Mouse (Mus musculus): ENCODE measurements at regions not wholly inside any gene's neighbourhood (a gene's known extent, or its start where the extent isn't known, plus 50 kb on each side); places are given as distances from the start of the nearest gene placed in this dataset.

DNA sequence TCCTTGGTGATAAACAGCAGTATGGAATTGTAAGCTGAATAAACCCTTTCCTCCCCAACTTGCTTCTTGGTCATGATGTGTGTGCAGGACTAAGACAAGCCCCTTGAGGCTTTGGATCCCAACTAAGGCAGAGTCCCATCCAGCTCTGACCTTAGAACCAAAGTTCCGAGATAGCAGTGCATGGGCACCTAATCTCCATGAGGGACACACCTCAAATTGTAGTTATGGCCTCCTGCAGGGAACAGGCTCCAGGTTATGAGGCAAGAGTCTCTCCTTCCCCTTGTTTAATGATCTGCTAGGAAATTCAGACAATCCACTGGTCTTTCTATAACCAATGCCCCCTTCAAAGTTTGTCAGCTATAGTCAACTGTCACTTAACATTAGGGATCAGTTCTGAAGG, 96.9 kb downstream of the Zfp36l1 start:
- DNase-seq (ENCODE audit: low read depth), result no peak
- TF ChIP-seq POLR2A (IDR thresholded peaks at IDR 0.05; ENCODE audit: borderline replicate concordance, extremely low read depth, insufficient read depth, insufficient read length, poor library complexity, severe bottlenecking), result no peak
- TF ChIP-seq CTCF (IDR thresholded peaks at IDR 0.05; ENCODE audit: borderline replicate concordance, extremely low read depth, insufficient read depth, insufficient read length), result no peak

DNA sequence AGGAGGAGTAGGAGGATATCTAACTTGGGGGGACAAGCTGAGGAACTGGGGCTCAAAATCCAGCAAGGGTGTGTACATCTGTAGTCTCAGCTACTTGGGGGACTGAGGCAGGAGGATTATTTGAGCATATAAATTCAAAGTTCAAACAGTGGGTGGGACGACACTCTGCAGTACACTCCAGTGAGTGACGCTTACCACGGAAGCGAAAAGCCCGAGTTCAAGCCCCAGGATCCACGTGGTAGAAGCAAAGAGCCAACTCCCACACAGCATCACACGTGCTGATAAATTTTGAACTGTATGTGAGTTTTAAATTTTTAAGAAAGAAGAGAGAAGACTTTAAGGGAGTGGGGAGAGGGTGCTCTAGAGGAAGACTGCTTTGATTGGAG, 98.2 kb downstream of the Zfp36l1 start:
- TF ChIP-seq POLR2A (IDR thresholded peaks at IDR 0.05; ENCODE audit: borderline replicate concordance, extremely low read depth, insufficient read depth, insufficient read length, poor library complexity, severe bottlenecking) (no peak), CTCF (IDR thresholded peaks at IDR 0.05; ENCODE audit: borderline replicate concordance, extremely low read depth, insufficient read depth, insufficient read length) (no peak)
- no peak for DNase-seq (ENCODE audit: low read depth)

DNA sequence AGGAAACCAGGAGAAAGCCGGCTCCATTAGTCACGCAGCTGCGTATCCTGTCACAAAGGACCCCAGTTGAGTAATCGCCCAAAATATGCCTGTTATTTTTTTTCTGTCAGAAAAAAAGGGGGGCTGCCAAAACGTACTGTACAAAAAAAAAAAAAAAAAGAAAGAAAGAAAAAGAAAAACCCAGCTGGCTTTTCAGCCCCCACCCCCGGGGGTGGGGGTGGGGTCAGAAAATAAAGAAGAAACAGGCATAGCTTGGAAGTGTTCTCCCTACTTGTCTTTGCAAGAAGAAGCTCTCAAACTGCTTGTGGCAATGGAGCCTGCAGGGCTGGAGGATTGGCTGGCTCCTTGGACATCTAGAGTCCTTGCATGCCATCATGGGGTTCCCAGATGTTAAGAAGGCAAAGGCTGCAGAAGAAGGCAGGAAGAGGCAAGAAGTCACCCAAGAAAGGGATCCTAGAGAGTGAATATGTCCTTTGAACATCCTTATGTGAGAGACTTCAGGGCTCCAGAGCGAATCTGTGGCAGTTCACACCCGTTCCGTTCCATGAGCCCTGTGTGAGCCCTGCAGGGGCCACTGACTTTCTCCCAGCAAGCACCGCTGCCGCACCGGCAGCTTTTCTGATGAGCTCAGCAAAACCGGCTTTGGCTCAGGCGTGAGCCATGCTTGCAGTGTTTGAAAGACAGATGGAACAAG, 98.8 kb downstream of the Zfp36l1 start:
- TF ChIP-seq CTCF (IDR thresholded peaks at IDR 0.05; ENCODE audit: borderline replicate concordance, extremely low read depth, insufficient read depth, insufficient read length), result no peak
- no peak for TF ChIP-seq POLR2A (IDR thresholded peaks at IDR 0.05; ENCODE audit: borderline replicate concordance, extremely low read depth, insufficient read depth, insufficient read length, poor library complexity, severe bottlenecking)
- DNase-seq (ENCODE audit: low read depth), result peak; percentile 84

DNA sequence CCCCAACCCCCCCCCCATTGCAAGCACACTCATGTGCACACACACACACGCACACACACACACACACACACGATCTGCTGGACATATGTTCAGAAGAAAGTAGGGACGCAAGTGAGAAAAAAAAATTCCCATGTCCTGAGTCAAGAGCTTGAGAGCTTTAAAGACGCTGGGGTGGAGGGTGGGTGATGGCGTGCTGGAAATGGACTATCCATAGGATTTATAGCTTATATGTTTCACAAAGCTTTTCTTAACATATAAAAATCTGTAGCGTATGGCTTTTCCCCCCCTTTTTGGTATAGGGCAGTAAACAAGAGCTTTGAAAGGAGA, 99.3 kb downstream of the Zfp36l1 start:
- no peak for DNase-seq (ENCODE audit: low read depth)
- TF ChIP-seq CTCF (IDR thresholded peaks at IDR 0.05; ENCODE audit: borderline replicate concordance, extremely low read depth, insufficient read depth, insufficient read length), result no peak
- TF ChIP-seq POLR2A (IDR thresholded peaks at IDR 0.05; ENCODE audit: borderline replicate concordance, extremely low read depth, insufficient read depth, insufficient read length, poor library complexity, severe bottlenecking), result no peak

DNA sequence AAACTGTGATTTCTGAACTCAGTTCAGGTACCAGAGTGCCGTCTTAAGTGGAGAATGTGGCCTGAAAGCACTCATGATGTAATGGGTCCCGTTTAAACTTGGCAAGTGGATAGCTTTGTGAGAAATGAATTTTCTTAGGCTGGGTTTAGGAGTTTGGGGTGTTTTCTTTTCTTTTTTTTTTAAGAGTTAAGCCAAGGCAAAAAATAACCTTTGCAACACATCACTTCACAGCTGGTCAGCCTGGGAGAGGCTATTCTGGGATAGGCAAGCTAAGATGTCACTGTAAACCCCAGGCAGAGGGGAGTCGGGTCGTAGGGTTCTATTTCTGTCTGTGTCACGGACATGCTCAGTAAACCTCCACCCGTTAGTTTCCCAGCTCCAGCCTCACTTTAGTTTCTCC, 100.9 kb downstream of the Zfp36l1 start:
- no peak for DNase-seq (ENCODE audit: low read depth)
- TF ChIP-seq CTCF (IDR thresholded peaks at IDR 0.05; ENCODE audit: borderline replicate concordance, extremely low read depth, insufficient read depth, insufficient read length) (no peak), POLR2A (IDR thresholded peaks at IDR 0.05; ENCODE audit: borderline replicate concordance, extremely low read depth, insufficient read depth, insufficient read length, poor library complexity, severe bottlenecking) (no peak)

DNA sequence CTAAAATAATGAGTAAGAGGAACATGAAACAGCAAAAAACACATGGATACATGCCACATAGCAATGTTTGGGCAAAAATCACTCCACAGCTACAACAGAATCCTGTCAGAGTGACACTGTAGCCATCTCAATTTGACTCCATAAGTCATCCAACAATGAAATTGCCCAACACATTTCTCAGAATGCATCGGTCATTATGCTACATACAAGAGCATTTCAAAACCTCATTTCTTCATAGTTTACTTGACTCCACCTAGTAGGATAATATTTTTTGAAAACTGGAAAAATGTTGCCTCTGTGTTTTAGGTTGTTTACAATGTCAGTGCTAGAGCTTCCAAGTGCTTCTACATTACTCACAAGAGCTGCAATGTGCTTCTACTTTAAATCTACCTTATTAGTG, 101.9 kb downstream of the Zfp36l1 start:
- TF ChIP-seq POLR2A (IDR thresholded peaks at IDR 0.05; ENCODE audit: borderline replicate concordance, extremely low read depth, insufficient read depth, insufficient read length, poor library complexity, severe bottlenecking) (no peak), CTCF (IDR thresholded peaks at IDR 0.05; ENCODE audit: borderline replicate concordance, extremely low read depth, insufficient read depth, insufficient read length) (no peak)
- DNase-seq (ENCODE audit: low read depth), result no peak

DNA sequence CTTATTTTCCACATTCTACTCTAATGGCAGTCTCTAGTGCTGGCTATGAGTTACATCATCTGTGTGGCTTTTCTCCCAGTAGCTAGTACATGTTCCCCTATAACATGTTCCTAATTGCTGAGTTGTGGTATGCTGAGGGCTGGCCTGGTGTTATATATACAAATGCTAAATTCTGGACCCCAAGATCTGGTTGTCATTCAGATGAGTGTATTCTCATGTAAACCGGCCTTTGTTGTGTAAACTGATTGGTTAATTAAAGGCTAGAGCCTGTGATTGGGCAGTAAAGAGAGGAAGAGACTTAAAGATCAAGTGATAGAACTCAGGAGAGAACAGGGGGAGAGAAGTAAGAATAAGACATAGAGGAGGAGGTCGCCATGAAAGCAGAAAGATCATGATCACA, 102.6 kb downstream of the Zfp36l1 start:
- TF ChIP-seq CTCF (IDR thresholded peaks at IDR 0.05; ENCODE audit: borderline replicate concordance, extremely low read depth, insufficient read depth, insufficient read length) (no peak), POLR2A (IDR thresholded peaks at IDR 0.05; ENCODE audit: borderline replicate concordance, extremely low read depth, insufficient read depth, insufficient read length, poor library complexity, severe bottlenecking) (no peak)

DNA sequence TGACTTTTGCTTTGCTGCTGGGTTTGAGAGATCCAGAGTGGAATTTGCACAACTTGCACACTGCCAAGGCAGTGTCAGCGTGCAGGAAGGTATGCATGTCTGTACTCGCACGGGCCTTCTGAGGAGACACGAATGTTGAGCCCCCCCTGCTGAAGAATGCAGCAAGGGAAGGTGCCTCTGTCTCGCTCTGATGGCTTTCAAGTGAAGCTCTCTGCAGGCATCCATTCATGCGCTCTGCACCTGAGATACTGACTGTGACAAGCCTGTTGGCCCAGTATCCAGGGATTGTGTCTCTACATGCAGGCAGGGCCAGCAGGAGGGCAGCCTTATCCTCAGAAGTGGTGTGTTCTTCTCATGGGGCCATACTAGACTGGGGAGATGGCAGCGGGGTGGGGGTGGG, 105.0 kb downstream of the Zfp36l1 start:
- DNase-seq (ENCODE audit: low read depth), result no peak
- TF ChIP-seq POLR2A (IDR thresholded peaks at IDR 0.05; ENCODE audit: borderline replicate concordance, extremely low read depth, insufficient read depth, insufficient read length, poor library complexity, severe bottlenecking), result no peak
- TF ChIP-seq CTCF (IDR thresholded peaks at IDR 0.05; ENCODE audit: borderline replicate concordance, extremely low read depth, insufficient read depth, insufficient read length), result no peak

More for the DNA sequence above, 102.6 kb downstream of the Zfp36l1 start:
- DNase-seq (ENCODE audit: low read depth), result no peak

DNA sequence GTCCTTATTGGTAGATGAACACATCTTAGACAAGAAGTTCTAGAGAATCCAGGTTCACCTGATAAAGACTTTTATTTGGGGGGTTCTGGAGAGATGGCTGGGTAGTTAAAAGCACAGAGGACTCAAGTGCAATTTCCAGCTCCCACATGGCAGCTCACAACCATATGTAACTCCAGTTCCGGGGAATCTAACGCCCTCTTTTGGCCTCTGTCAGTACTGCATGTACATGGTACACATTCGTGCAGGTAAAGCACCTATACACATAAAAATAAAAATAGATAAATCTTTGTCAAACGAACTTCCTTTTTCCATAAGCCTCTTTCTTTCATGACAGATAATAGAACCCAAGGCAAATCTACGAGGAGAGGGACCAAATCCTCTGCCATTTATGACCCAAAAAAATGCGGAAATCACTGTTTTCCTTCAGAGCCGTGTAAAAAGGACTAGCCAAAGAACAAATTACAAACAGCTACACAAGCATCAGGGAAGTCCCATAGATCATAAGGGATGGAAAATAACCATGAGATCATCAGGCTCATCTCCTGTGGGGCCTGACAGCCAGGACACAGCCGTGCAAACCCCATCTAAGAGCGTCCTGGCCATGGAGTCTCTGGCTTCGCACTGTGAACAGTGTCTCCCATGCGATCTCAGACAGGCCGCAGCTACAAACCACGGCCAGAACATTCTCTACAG, 107.4 kb downstream of the Zfp36l1 start:
- no peak for TF ChIP-seq POLR2A (IDR thresholded peaks at IDR 0.05; ENCODE audit: borderline replicate concordance, extremely low read depth, insufficient read depth, insufficient read length, poor library complexity, severe bottlenecking)
- TF ChIP-seq CTCF (IDR thresholded peaks at IDR 0.05; ENCODE audit: borderline replicate concordance, extremely low read depth, insufficient read depth, insufficient read length), result 0 out of 2 replicates have a peak, but pooled peaks have one; percentile 9
- DNase-seq (ENCODE audit: low read depth), result no peak

DNA sequence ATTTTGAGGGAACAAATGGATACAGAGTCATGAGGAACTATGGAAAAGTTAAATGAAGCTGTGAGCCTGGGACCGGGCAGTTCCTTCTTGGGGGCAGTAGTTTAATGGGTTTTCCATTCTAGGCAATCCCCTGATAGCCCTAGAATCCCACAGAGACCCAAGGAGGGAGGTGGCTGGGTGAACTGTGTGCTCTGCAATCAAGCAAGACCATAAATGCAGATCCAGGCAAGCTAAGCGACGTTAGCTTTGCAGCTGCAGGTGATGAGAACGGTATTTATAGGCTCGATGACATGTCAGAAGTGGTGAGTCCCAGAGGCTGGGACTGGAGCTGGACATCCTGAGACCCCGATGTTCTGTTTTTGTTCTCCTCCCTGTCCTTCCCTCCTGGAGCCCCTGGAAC, 108.2 kb downstream of the Zfp36l1 start:
- TF ChIP-seq CTCF (IDR thresholded peaks at IDR 0.05; ENCODE audit: borderline replicate concordance, extremely low read depth, insufficient read depth, insufficient read length) (no peak), POLR2A (IDR thresholded peaks at IDR 0.05; ENCODE audit: borderline replicate concordance, extremely low read depth, insufficient read depth, insufficient read length, poor library complexity, severe bottlenecking) (no peak)
- no peak for DNase-seq (ENCODE audit: low read depth)

DNA sequence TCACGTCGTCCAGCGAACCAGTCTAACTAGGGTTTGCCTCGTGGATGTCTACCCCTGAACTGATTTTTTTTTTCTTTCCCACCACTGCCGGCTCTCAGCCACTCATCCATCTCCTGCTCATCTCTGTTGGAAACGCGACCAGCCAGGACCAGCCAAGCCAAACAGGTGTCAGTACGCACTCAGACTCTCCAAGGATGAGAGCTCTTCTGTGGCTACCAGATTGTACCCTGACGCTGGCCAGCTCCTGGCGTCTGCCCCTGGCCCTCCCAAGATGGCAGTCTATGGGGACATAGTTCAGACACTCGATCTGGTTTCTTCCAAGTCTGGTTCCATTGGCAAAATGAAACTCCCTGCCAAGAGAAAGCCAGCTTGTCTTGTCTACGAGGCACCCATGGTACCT, 109.3 kb downstream of the Zfp36l1 start:
- DNase-seq (ENCODE audit: low read depth), result no peak
- TF ChIP-seq POLR2A (IDR thresholded peaks at IDR 0.05; ENCODE audit: borderline replicate concordance, extremely low read depth, insufficient read depth, insufficient read length, poor library complexity, severe bottlenecking), result no peak
- TF ChIP-seq CTCF (IDR thresholded peaks at IDR 0.05; ENCODE audit: borderline replicate concordance, extremely low read depth, insufficient read depth, insufficient read length), result no peak
